Comparison of ENCODE assay signal across 14 mouse cellular contexts in genomic region chr10:18742086-18742485, GRCm38 (mm10). TPM values are rescaled to one million over a fixed set of nuclear protein-coding genes. Genes with fewer than 3 reads are reported as not detected.
DNase-seq lines count a peak whose midpoint lies in the region; ATAC-seq and TF ChIP-seq lines count a peak whose summit lies in the region.
"Had no signal": no experiment of that assay in that cellular context is flagged by ENCODE, and none has a peak within 500 bp of the region (broad histone marks: within the 10 kb centered on the region; RNA-seq: fewer than 3 reads in every experiment).

No protein-coding gene starts in this region.

- H3K27ac ChIP-seq in intestine, embryonic 16.5 days (ENCODE audit: low read length), result no peak overlapping the region
- H3K27ac ChIP-seq in stomach, embryonic 14.5 days (ENCODE audit: low read length), result no peak overlapping the region
- H3K27ac ChIP-seq: limb, embryonic 12.5 days had no signal

- no peaks in the 10 kb centered on the region; the same call in 1 of the 2 replicates for H3K27me3 ChIP-seq in intestine, embryonic 16.5 days (replicated peaks; ENCODE audit: control insufficient read depth, insufficient read depth, low read length)
- no peaks in the 10 kb centered on the region for H3K27me3 ChIP-seq in stomach, embryonic 14.5 days (ENCODE audit: control insufficient read depth, insufficient read depth, low read length)
- H3K27me3 ChIP-seq: Patski had no signal

- no peak overlapping the region for H3K9ac ChIP-seq in intestine, embryonic 16.5 days (ENCODE audit: low read depth, low read length)
- H3K9ac ChIP-seq in stomach, embryonic 14.5 days (replicated peaks; ENCODE audit: low read depth, low read length), result no peak overlapping the region
- H3K9ac ChIP-seq: limb, embryonic 12.5 days had no signal

- peak; percentile 2 for DNase-seq in embryo, embryonic 11 days
- no peak for DNase-seq in embryo, embryonic 10 days (ENCODE audit: low spot score)
- no peak for DNase-seq in lung, adult 2 months
- no peak for DNase-seq in lung, postnatal 36 days
- no peak for DNase-seq in left cerebral cortex, postnatal 10 days (ENCODE audit: extremely low spot score in 1 of 2, low spot score in 2 of 2)
- DNase-seq: heart, adult 11 months; thymus, adult 18-20 months had no signal

- ATAC-seq in intestine, embryonic 16.5 days, result no peak
- ATAC-seq in stomach, embryonic 14.5 days (ENCODE audit: insufficient number of reproducible peaks, insufficient read depth, low FRiP score, low read depth), result no peak
- ATAC-seq in inflammation-experienced regulatory T-cells, adult 6 months, result no peak
- ATAC-seq: Patski had no signal

- TF ChIP-seq CTCF in lung, adult 2 months (IDR thresholded peaks at IDR 0.05; ENCODE audit: insufficient read depth, low read length), result no peak

- 77% methylated on average over 6 of the region's 6 CpGs for WGBS in lung, adult 2 months
- 71% methylated on average over 6 of the region's 6 CpGs for WGBS in intestine, embryonic 16.5 days
- WGBS in stomach, embryonic 14.5 days, result 67% methylated on average over 6 of the region's 6 CpGs

- H3K4me3 ChIP-seq in lung, adult 2 months (replicated peaks; ENCODE audit: extremely low read depth, low read depth, low read length), result peak overlapping the region; percentile 16
- 0 out of 2 replicates have a peak overlapping the region, but pooled peaks have one; percentile 63 for H3K4me3 ChIP-seq in intestine, embryonic 16.5 days (ENCODE audit: low read length)
- no peak overlapping the region for H3K4me3 ChIP-seq in stomach, embryonic 14.5 days (ENCODE audit: low read depth, low read length)
- H3K4me3 ChIP-seq: limb, embryonic 12.5 days; megakaryocyte, embryonic 14.5 days had no signal

- H3K4me1 ChIP-seq in lung, adult 2 months (ENCODE audit: control insufficient read depth, insufficient read depth, low read length), result no peaks in the 10 kb centered on the region
- H3K4me1 ChIP-seq in intestine, embryonic 16.5 days (ENCODE audit: control insufficient read depth, insufficient read depth, low read length), result no peaks in the 10 kb centered on the region
- no peaks in the 10 kb centered on the region for H3K4me1 ChIP-seq in stomach, embryonic 14.5 days (ENCODE audit: control insufficient read depth, insufficient read depth, low read length)

- intact Hi-C loops in left cerebral cortex, postnatal 10 days (cut with DNase I), result no loop called here

- no peak for TF ChIP-seq POLR2A in lung, adult 2 months (IDR thresholded peaks at IDR 0.05; ENCODE audit: borderline replicate concordance, extremely low read depth, low read depth, low read length)

- no peak overlapping the region for H3K4me2 ChIP-seq in intestine, embryonic 16.5 days (ENCODE audit: low read depth, low read length)
- H3K4me2 ChIP-seq in stomach, embryonic 14.5 days (replicated peaks; ENCODE audit: low read depth, low read length), result peak overlapping the region; percentile 65; the same call in 1 of the 2 replicates

- H3K9me3 ChIP-seq in intestine, embryonic 16.5 days (ENCODE audit: control insufficient read depth, low read length), result no peaks in the 10 kb centered on the region
- no peaks in the 10 kb centered on the region for H3K9me3 ChIP-seq in stomach, embryonic 14.5 days (ENCODE audit: control insufficient read depth, low read depth, low read length)
- H3K9me3 ChIP-seq: limb, embryonic 12.5 days; megakaryocyte, embryonic 14.5 days had no signal

- H3K36me3 ChIP-seq in intestine, embryonic 16.5 days (ENCODE audit: control insufficient read depth, insufficient read depth, low read length), result no peaks in the 10 kb centered on the region
- no peaks in the 10 kb centered on the region for H3K36me3 ChIP-seq in stomach, embryonic 14.5 days (ENCODE audit: control insufficient read depth, insufficient read depth, low read length)
- H3K36me3 ChIP-seq: limb, embryonic 12.5 days had no signal

RNA-seq across cellular contexts. Expression of gene Arfgef3, which starts 1.7 kb away (rescaled TPM):
- 3.2 and 3.4 TPM in 2 replicates for polyA plus RNA-seq in lung, adult 2 months (2012; rRNA removed)
- polyA plus RNA-seq in intestine, embryonic 16.5 days (2015; fragmentation: Nextera tagmentation; extraction: Ambion mirVana), result 1.8 and 2.1 TPM in 2 replicates
- polyA plus RNA-seq in stomach, embryonic 14.5 days (2014; fragmentation: Nextera tagmentation; extraction: Ambion mirVana), result 3.2 TPM in 2 replicates
- polyA plus RNA-seq in inflammation-experienced regulatory T-cells, adult 6 months (2017; shearing (Covaris generic)), result under 1 TPM; 0.19 to 0.58 (median 0.23) TPM
- total RNA-seq in left cerebral cortex, postnatal 10 days (2021), result 10 to 100 TPM; 89.4 to 94.9 TPM
- polyA plus RNA-seq: C2C12 had no signal

RNA-seq across cellular contexts. Expression of gene Gm4922, which starts 44.5 kb away (rescaled TPM):
- polyA plus RNA-seq in lung, adult 2 months (2012; rRNA removed), result not detected in 2 replicates
- 0.05 TPM in 1 of 2 replicates, not detected in the other for polyA plus RNA-seq in intestine, embryonic 16.5 days (2015; fragmentation: Nextera tagmentation; extraction: Ambion mirVana)
- not detected in 2 replicates for polyA plus RNA-seq in stomach, embryonic 14.5 days (2014; fragmentation: Nextera tagmentation; extraction: Ambion mirVana)
- polyA plus RNA-seq in inflammation-experienced regulatory T-cells, adult 6 months (2017; shearing (Covaris generic)), result not detected
- total RNA-seq in left cerebral cortex, postnatal 10 days (2021), result not detected
- polyA plus RNA-seq: C2C12, Patski had no signal
